Mouse (Mus musculus): ENCODE results near the gene Trim67.

DNA sequence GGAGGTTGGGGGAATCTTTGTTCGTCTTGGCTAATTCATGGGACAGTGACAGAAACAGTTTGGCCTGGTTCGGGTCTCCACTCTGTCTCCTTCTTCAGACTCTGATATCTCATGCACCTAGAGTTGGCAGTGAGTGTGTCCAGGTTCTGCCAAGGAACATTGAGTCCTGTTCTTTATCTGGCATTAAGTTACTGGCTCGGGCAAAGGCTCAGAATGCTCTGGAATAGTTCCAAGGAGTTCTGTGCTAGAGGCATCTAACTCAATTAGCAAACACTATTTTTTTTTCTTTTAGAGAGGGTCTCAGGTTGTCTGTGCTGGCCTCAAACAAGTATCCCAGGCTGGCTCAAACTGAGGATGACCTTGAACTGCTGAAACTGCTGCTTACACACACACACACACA is 24.5 kb downstream of the Trim67 start:
- no peak for TF ChIP-seq POLR2A (IDR thresholded peaks at IDR 0.05; ENCODE audit: borderline replicate concordance, low read depth, low read length)
- no peak for TF ChIP-seq CTCF (IDR thresholded peaks at IDR 0.05; ENCODE audit: low read depth, low read length)
